Mouse (Mus musculus) 416B (cell line): ENCODE data around the gene Kif14.
"Not testable (repeated sequence)": the region's sequence is repeated elsewhere in the genome, so short reads cannot be mapped to it uniquely, and the experiment has no call there.

Experiments used
- DNase-seq: peaks from one replicate; pipeline ENCODE4 v3.0.0; 2011; ENCODE audit warnings: low read depth

The Kif14 gene

DNA sequence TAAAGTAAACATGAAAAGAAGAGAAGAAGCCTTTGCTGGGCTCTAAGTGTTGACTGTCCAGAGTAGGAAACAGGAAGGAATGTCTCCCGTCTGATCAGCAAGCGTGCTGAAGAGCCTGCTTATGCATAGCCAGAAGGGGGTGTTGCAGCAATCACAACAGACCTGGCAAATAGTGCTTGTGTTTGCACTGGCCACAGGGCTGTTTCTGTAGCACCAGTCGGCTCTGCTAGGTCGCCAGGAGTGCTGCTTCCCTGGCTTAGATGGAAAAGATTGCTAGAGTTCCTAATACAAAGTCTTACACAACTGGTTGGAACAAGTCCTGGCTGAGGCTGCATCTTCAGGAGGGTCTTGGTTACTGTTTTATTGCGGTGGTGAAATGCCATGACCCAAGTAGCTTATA, 25.5 kb downstream of the Kif14 start:
- no peak for DNase-seq

DNA sequence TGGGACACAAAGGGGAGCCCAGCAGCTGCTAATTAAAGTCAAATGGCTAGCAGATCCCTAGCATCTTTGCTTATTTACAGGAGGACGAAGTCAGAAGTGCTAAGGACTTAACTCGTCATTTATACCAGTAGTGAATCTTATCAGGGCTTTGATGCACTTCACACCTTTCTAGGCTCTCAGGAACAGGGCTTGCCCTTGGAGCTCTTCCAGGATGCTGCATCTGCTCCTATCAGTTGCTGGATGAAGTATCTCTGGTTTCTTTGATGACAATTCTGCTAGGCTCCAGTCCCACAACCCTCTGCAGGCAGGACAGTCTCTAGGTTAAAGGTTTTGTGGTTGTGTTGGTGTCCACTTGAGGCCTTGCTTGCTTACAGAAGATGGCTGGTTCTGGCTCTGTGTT, 26.1 kb downstream of the Kif14 start:
- no peak for DNase-seq

DNA sequence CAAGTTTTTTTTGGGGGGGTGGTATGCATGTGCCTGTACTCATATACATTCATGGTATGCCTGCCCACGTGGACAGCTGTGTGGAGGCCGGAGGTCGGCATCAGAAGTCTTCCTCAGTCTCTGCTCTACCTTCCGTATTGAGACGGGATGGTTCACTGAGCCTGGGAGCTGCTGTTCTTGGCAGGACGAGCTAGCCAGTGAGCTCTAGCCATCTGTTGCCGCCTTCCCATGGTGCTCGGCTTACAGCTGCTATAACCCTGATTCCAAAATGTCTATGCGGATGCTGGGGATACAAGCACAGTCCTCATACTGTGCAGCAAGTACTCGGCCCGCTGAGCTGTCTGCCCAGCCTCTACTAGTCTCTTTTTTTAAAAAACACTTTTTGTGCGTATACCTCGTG, 33.2 kb downstream of the Kif14 start:
- no peak for DNase-seq

DNA sequence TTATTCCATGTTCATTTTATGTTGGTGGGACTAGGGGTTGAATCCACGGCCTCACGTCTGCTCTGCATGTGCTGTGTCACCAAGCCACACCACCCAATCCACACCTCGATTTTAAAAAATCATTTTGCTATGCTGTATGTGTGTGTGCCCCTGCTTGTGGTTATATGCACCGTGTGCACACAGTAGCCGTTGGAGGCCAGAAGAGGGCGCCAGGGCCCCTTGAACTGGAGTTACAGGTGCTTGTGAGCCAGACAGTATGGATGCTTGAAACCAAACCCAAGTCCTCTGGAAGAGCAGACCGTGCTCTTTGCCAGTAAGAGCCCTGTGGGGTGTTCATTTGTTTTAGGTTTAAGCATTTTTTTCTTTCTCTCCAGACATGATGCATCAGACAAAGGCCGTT, 36.8 kb downstream of the Kif14 start:
- DNase-seq: no peak

DNA sequence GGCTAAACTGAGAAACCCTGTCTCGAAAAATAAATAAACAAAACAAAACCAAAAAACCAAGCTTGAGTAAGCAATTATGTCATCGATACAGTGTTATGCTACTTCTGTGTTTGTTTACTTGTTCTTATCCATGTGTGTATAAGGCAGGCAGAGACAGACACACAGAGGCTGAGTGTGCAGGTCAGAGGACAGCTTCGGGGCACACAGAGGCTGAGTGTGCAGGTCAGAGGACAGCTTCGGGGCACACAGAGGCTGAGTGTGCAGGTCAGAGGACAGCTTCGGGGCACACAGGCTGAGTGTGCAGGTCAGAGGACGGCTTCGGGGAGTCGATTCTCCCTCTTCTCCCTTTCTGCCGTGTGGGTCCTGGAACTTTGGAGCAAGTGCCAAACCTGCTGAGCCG, 40.1 kb downstream of the Kif14 start:
- not testable (repeated sequence) for DNase-seq

DNA sequence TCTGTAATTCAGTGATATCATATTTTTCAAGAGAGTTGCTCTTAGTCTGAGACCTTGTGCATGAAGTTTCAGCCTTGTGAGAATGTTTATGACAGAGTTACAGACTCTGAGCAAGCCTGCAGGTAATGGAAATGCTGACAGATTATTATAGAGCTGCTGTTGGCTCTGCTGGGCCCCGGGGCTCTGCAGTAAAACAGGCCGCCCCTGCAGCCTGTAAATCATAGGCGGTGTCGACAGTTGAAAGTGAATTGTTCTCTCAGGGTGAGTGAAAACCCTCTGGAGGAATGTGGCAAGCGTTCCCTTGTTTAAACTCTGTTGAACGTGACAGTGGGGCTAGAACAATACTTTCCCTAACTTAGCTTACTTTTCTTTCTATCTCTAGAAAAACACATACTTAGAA, 46.2 kb downstream of the Kif14 start:
- no peak for DNase-seq

DNA sequence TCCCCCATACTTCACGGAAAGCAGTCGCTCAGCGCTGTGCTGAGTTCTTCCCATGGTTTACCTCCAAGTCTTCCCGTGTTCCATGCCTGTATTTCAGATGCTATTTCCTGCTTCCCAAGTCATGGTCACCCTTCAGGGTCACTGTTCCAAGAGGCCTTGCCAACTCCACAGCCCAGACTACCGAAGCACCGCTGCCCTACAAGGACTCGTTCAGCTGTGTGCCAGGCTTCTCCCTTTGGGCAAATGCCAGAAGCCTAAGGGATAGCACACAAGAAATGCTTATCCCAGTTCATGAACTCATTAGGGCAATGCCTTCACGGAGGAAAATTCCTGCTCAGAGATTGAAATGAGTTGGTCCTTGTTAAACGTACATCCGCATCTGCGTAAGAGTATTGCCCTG, 47.0 kb downstream of the Kif14 start:
- DNase-seq: no peak

DNA sequence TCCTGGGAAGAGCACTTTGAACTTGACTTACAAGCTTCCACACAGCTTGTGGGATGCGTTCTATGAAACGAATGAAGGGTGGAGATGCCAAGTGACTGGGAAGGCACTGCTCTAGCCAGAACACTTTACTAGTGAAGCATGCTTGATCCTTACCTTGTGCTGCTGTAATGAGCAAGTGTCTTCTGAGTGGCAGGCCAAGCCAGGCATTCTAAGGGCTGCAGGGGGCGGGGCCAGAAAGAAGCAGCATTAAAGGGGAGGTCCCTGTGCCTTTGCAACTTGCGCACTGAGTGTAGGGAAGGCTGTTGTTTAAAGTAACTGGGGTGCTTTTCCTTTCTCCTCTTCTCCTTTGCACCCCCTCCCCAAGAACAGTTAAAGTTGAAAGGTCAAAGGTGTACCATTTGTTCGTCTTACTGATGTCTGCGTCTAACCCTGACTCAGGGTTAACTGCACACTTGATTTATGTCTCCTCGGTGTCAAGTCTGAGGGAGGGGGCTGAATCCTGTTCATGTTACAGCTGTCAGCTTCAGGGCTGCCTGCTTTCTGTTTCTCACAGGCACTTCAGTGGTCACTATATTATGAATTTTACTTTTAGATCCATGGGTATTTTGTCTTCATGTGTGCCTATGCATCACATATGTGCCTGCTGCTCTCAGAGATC, 52.7 kb downstream of the Kif14 start:
- DNase-seq: no peak

DNA sequence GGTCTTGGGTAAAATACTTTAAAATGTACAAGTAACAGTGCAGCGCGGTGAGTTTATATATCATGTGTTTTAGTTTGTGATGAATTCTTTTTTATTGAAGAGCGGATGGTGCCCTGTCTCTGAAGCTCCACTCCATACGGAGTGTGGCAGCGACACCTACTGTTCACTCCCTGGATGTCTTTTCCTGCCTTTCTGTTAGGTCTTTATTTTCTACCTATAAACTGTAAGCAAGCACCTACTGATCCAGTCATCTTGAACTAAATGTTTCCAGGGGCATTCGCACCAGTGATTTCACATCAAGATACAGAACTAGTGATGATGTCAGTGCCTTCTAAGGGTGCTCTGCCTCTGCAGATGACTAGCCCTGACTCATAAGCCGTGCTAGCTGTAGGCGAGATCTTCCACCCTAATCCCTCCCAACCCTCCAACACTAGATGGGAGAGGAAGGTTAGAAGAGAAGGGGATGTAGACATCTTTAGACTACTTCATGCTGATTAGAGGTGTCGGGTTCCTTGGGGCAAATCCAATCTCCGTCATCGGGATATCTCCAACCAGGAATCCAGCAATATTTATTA, 55.3 kb downstream of the Kif14 start:
- DNase-seq: peak; percentile 13

DNA sequence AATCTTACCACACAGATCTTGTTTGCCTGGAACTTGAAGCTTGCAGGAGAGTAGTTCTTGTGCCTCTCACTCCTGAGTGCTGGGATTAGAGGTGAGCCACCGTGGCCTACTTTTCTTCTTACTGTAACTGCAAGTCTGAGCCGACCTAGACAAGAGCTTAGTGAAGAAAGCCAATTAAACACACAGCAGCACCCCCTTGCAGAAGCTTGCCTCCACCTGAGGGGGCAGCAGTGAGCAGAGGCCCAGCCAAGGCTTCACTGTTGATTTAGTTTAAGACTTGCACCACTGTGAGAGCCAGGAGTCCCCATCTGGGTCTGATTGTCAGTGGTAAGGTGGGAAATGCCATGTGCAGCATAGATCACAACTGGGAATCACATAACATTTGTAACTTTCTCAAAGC, 58.8 kb downstream of the Kif14 start:
- peak; percentile 63 for DNase-seq

DNA sequence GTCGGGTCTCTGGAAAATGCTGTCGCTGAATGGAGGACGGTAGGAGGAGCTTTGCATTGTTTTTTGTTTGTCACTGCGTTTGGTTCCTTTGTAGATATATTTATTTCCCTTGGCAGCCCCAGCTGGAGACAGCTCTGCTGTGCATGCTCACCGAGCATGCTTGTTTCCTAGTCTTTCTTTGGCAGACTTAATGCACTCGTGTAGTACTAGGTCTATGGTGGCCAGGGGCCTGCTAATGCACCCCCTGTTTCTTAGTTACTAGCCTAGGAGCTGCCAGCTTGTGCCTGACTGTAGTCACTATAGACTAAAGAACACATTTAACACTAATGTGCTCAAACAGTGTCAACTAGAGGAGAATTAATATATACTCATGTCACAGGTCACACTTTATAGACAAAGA, 59.7 kb downstream of the Kif14 start:
- DNase-seq: no peak

DNA sequence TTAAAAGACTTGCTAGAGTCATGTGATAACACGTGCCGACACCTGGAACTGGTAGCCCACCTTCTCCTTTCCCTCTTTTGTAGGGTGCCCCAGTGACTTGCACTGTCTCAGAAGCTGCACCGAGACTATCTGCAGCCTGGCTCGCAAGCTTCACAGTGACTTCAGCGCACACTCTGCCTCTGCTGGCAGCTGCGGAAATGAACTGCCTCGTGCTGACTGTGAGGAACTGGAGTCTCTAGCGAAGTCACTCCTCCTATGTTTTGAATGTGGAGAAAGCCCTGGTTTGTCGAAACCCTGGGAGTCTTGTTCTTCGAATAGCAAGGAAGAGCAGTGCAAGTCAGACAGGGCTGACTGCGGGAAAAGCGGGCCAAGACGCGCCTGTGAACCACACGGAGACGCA, 61.0 kb downstream of the Kif14 start:
- no peak for DNase-seq

DNA sequence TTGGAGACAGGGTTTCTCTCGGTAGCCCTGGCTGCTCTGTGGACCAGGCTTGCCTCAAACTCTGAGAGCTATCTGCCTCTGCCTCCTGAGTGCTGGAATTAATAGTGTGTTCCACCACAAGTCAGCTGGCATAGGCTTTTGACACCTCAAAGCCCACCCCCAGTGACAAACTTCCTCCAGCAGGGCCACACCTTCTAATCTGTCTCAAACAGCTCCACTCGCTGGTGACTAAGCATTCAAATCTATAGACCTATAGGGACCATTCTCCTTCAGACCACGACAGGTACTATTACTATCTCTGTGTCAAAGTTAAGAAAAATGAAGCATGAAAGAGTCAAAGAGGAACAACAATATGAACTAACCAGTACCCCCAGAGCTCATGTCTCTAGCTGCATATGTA, 66.4 kb downstream of the Kif14 start:
- DNase-seq: peak; percentile 31

DNA sequence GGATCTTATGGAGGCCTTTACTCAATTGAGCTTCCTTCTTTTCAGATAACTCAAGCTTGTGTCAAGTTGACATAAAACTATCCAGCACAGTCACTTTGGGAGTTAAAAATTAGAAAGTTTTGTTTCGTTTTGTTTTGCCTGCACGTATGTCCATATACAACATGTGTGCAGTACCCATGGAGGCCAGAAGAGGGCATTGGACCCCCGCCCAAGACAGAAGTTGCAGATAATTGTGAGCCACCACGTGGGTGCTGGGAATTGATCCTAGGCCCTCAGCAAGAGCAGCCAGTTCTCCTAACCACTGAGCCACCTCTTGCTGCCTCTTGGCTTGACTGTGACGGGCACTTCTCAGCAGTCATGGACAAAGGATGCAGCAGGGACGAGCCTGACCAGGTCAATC, 70.8 kb downstream of the Kif14 start:
- DNase-seq: no peak

DNA sequence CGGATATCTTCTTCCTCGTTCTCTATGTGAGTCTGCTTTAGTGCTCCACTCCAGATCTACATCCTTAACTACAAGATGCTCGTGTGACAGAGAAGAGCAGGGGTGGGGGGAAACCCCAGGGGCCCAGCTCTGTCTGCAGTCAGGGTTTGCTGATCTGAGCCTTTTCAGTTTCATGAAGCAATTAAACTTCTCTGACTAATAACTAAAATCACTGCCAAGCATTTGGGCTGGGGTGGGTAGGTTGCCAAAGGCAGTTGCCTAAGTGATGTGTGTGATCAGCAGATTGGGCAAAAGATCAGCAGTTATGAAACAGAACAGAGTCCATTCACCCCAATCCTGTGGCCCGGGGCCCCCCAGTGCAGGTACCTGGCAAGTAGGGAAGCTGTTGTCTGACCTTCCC, 72.1 kb downstream of the Kif14 start:
- no peak for DNase-seq

DNA sequence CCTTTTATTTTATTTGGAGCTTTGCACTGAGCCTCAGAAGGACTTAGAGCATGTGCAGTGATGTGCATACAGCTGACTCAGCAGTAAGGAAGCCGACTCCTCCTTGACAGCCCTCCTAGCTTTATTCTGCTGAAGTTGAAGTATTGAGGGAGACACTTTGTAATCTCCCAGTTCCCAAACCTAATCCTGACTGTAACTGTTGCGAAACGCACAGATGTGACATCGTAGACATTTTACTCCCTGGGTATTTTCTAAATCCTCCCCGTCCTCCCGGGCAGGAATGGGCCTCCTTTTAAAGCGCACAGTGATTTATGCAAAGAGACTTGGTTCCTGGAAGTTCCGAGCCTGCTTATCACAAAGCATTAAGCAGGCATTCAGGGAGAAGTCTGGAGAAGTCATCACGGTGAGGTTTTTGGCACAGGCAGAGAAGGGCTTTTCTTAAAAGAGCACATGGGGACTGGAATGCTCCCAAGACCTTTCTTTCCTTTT, 74.3 kb downstream of the Kif14 start:
- no peak for DNase-seq

DNA sequence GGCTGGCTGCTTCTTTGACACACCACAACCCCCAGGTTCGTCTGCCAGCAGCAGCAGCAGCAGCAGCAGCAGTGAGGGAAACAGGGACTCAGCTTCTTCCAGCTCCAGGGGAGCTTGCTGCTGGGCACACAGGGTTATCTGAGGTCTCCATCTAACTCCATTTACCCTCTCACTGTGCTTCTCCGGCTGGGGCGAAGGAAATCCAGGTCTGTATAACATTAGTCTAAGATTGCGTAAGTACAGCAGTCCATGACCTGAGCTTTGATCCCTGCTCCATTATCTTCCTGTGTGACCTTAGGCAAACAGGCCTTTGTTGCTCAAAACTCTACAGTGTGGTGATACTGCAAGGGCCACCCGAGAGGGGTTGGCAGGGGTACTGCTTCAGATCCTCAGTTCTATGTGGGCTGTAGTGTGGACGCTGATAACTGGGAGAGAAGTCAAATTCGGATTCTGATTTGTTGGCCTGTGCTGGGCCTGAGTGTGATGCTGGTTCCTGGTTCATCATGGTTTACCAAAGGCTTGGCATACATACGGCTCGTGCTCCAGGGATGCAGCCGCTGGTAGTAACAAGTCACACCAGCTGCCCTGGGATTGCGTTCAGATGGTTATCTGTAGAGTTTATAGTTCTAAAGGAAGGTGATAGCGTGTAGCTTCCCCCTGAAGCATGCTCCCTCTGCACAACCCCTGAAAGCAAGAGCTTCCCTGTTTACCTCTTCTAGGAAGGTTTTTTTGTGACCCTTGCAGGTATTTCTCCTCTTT, 75.7 kb downstream of the Kif14 start:
- no peak for DNase-seq

DNA sequence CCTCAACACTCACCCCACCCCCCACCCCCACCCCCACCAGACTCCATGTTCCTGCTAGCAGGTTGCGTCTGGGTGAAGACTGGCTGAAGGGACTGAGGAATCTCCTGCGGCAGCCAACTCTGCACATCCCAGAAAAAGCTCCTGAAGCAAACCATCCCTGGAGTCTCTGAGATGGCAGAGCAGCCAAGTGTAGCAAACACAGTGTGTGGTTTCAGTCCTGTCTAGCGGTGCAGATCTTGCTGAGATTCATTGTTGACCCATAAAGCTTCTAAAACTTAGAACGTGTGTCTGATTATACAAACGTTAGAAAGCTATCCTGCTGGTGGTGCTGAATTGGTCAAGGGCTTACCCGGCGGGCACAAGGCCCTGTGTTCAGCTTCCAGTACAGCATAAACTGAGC, 77.8 kb downstream of the Kif14 start:
- no peak for DNase-seq

DNA sequence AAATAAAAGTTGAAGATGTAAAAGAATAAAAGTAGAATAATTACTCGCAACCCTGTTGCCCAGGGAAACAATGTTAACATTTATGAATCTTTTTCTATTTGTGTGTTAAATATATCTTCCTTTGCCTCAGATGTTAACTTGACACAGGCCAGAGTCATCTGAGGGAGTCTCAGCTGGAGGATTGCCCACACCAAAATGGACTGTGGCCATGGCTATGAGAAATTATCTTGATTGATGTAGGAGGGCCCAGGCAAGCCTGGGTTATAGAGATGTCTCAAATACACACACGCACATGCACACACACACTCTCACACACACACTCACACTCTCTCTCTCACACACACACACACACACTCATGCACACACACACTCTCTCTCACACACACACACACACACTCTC, 80.9 kb downstream of the Kif14 start:
- DNase-seq: no peak

DNA sequence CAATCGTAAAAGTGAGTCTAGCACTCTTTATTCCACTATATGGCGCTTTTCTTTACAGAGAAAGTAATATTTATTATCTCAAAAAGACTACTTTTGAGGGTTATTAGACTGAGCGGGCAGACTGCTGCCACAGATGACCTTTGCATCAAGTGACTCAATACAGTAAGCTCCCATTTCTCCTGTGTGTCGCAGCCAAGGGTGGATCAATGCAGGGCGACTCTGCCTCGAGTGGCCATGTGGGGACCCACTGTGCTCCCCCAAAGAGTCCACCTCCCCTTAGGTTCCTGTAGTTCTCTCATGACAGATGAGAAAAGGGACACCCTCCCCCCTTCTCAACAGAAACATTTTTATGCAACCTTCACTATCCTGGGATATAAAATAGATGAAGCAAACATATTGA, 84.1 kb downstream of the Kif14 start:
- no peak for DNase-seq

DNA sequence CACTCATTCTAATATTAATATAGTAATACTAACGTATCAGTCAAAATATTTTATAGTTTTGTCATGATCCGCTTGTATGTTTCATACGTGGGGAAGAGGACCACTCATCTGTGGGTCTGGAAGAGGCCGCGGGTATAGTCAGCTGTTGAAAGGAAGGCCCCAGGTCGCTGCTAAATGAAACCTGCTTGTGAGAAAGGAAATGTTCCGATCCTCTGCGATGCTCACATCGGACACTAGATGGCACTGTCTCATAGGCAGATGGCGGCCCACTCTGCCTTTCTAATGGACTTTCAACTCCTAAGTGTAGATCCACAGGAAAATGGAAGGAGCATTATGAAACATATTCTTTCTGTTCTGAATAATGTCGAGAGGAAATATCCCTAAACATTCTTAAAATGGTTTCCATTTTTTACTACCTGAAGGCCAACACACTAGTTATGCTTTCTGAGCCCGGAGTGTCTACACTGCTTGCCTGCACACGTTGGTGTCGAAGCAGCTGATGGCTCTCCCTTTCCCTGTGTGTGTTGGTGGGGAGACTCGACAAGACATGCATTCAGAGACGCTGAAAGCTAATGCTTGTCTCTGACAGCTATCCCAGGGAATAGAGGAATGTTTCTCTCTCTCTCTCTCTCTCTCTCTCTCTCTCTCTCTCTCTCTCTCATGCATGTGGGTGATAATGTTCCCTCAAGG, 84.9 kb downstream of the Kif14 start:
- peak; percentile 80 for DNase-seq

DNA sequence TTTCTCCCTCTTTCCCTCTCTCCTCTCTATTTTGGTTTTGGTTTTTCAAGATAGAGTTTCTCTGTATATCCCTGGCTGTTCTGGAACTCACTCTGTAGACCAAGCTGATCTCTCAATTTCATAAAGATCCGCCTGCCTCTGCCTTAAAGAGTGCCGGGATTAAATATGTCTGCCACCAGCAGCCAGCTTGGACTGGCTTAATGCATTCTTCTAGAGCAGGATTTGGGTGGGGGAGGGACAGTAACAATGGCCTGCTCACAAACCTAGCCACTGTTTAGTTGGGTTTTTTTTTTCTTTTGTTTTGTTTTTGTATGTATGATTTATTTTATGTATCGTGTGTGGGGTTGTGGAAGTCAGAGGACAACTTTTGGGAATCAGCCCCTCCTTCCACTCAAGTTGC, 88.5 kb downstream of the Kif14 start:
- no peak for DNase-seq

DNA sequence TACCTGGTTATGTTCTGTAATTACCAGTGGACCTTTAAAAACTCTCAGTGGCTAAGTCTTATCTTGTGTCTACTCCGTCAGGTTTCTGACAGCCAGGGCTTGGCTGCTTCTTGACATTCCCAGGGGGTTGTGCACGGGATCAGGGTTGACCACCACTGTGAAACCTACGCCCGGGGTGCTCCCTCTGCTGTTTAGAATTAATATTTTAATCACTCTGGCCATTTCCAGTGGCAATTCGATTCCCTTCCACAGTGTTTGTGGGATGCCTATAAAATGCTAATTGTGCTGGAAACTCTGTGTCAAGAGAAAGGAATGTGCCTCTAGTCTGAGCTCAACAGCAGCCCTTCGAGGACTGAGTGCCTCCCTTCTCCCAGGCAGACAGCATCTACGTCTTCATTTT, 89.7 kb downstream of the Kif14 start:
- DNase-seq: no peak
